Mouse (Mus musculus) C2C12 (cell line): ENCODE results near the gene Pkn1.

ENCODE experiments used
- CTCF ChIP-seq: IDR thresholded peaks from one replicate; pipeline ENCODE4 v1.5.1; 2011; ENCODE audit not compliant: control insufficient read depth, insufficient read depth, insufficient read length
- FOSL1 ChIP-seq: IDR thresholded peaks from one replicate; pipeline ENCODE4 v1.8.0; 2011; ENCODE audit warnings: mild to moderate bottlenecking, low read length; ENCODE audit not compliant: poor library complexity, insufficient read depth, severe bottlenecking
- MAX ChIP-seq: IDR thresholded peaks from one replicate; pipeline ENCODE4 v1.6.1; 2011; ENCODE audit warnings: mild to moderate bottlenecking, control low read depth
- MYOD1 ChIP-seq: IDR thresholded peaks from one replicate; pipeline ENCODE4 v1.6.1; 2011; ENCODE audit warnings: low read depth; ENCODE audit not compliant: control insufficient read depth, insufficient read length
- MYOG ChIP-seq: IDR thresholded peaks from one replicate; pipeline ENCODE4 v1.6.1; 2011; ENCODE audit not compliant: control insufficient read depth, insufficient read length; ENCODE audit errors: extremely low read depth
- USF1 ChIP-seq: IDR thresholded peaks from one replicate; pipeline ENCODE4 v1.6.1; 2011; ENCODE audit warnings: low read depth, mild to moderate bottlenecking, control low read depth, moderate library complexity

GRCm38 (mm10) chr8:83694369-83695160 lies 4.4 kb downstream of the Pkn1 start:
- no peak for TF ChIP-seq CTCF
- TF ChIP-seq MAX = no peak
- TF ChIP-seq USF1 = no peak
- TF ChIP-seq MYOG = no peak
- no peak for TF ChIP-seq MYOD1
- no peak for TF ChIP-seq FOSL1
